Mouse (Mus musculus) ES-Bruce4 (cell line): ENCODE measurements at regions not wholly inside any gene's neighbourhood (a gene's known extent, or its start where the extent isn't known, plus 50 kb on each side); places are given as distances from the start of the nearest gene placed in this dataset.

Source experiments
- H3K27ac ChIP-seq: 2 replicates; pipeline ENCODE4 v1.5.1; 2012; ENCODE audit warnings: low read length, inconsistent platforms; ENCODE audit not compliant: insufficient read depth
- H3K27me3 ChIP-seq: 2 replicates; pipeline ENCODE4 v1.6.1; 2012; ENCODE audit warnings: mild to moderate bottlenecking, low read length, inconsistent platforms; ENCODE audit not compliant: control insufficient read depth, poor library complexity, insufficient read depth, severe bottlenecking
- H3K36me3 ChIP-seq: 2 replicates; pipeline ENCODE4 v1.6.1; 2012; ENCODE audit warnings: inconsistent platforms, mild to moderate bottlenecking, low read length, moderate library complexity; ENCODE audit not compliant: control insufficient read depth, poor library complexity, insufficient read depth, severe bottlenecking
- H3K4me1 ChIP-seq: one replicate; pipeline ENCODE4 v1.8.1; 2011; ENCODE audit warnings: low read length; ENCODE audit not compliant: control insufficient read depth, insufficient read depth
- H3K4me3 ChIP-seq: 2 replicates; pipeline ENCODE4 v1.5.1; 2011; ENCODE audit warnings: low read depth, mild to moderate bottlenecking, low read length
- H3K9ac ChIP-seq: 2 replicates; pipeline ENCODE4 v1.6.1; 2012; ENCODE audit warnings: low read depth, mild to moderate bottlenecking, inconsistent platforms; ENCODE audit not compliant: poor library complexity, severe bottlenecking
- H3K9me3 ChIP-seq: replicated peaks from 2 replicates; pipeline ENCODE4 v1.6.1; 2012; ENCODE audit warnings: mild to moderate bottlenecking, low read length, inconsistent platforms; ENCODE audit not compliant: control insufficient read depth, poor library complexity, insufficient read depth, severe bottlenecking
- CTCF ChIP-seq: IDR thresholded peaks from one replicate; pipeline ENCODE4 v1.8.1; 2011; ENCODE audit warnings: low read depth, low read length
- EP300 ChIP-seq: IDR thresholded peaks from 2 replicates; pipeline ENCODE4 v1.6.1; 2011; ENCODE audit warnings: low read depth, low read length; ENCODE audit not compliant: insufficient read depth
- POLR2A ChIP-seq: IDR thresholded peaks from one replicate; pipeline ENCODE4 v1.8.1; 2011; ENCODE audit warnings: low read length; ENCODE audit not compliant: insufficient read depth

- no peaks in the 10 kb centered on the region for H3K4me1 ChIP-seq
- no peaks in the 10 kb centered on the region; the same call in 1 of the 2 replicates for H3K27me3 ChIP-seq
- H3K36me3 ChIP-seq, result no peaks in the 10 kb centered on the region
- H3K4me3 ChIP-seq, result no peak overlapping the region
- H3K9ac ChIP-seq, result no peak overlapping the region
- 0 out of 2 replicates have a peak, but pooled peaks cover 3% of the 10 kb centered on the region for H3K9me3 ChIP-seq
- TF ChIP-seq POLR2A, result no peak
- no peak for TF ChIP-seq EP300
- no peak for TF ChIP-seq CTCF
- no peak overlapping the region for H3K27ac ChIP-seq
Measured at GRCm38 (mm10) chr1:137227098-137227485, 266.8 kb upstream of the Nr5a2 start.

GRCm38 (mm10) chr1:137226479-137227097, 266.3 kb upstream of the Nr5a2 start:
- Histone ChIP-seq H3K4me1 (no peaks in the 10 kb centered on the region), H3K9ac (no peak overlapping the region), H3K4me3 (no peak overlapping the region), H3K27me3 (no peaks in the 10 kb centered on the region; the same call in 1 of the 2 replicates), H3K9me3 (0 out of 2 replicates have a peak, but pooled peaks cover 3% of the 10 kb centered on the region), H3K27ac (no peak overlapping the region), H3K36me3 (no peaks in the 10 kb centered on the region)
- TF ChIP-seq POLR2A (no peak), CTCF (peak; percentile 32), EP300 (no peak)

- Histone ChIP-seq H3K36me3 (no peaks in the 10 kb centered on the region), H3K4me1 (no peaks in the 10 kb centered on the region), H3K9me3 (0 out of 2 replicates have a peak, but pooled peaks cover 3% of the 10 kb centered on the region), H3K27ac (no peak overlapping the region), H3K27me3 (no peaks in the 10 kb centered on the region; the same call in 1 of the 2 replicates), H3K4me3 (no peak overlapping the region), H3K9ac (no peak overlapping the region)
- TF ChIP-seq CTCF, result peak; percentile 29
- TF ChIP-seq EP300, result no peak
Measured at GRCm38 (mm10) chr1:137225418-137225817, 265.2 kb upstream of the Nr5a2 start.

- Histone ChIP-seq H3K9ac (no peak overlapping the region), H3K36me3 (no peaks in the 10 kb centered on the region), H3K9me3 (0 out of 2 replicates have a peak, but pooled peaks cover 3% of the 10 kb centered on the region), H3K4me3 (no peak overlapping the region), H3K27me3 (no peaks in the 10 kb centered on the region), H3K4me1 (no peaks in the 10 kb centered on the region), H3K27ac (no peak overlapping the region)
- TF ChIP-seq CTCF, result no peak
- no peak for TF ChIP-seq EP300
- no peak for TF ChIP-seq POLR2A
Measured at GRCm38 (mm10) chr1:137223052-137223451, 262.8 kb upstream of the Nr5a2 start.

- no peaks in the 10 kb centered on the region for H3K36me3 ChIP-seq
- H3K27me3 ChIP-seq, result no peaks in the 10 kb centered on the region
- no peak overlapping the region for H3K27ac ChIP-seq
- H3K9me3 ChIP-seq, result no peaks in the 10 kb centered on the region
- no peak overlapping the region for H3K9ac ChIP-seq
- no peak overlapping the region for H3K4me3 ChIP-seq
- H3K4me1 ChIP-seq, result no peaks in the 10 kb centered on the region
- TF ChIP-seq POLR2A (no peak), CTCF (no peak), EP300 (no peak)
Measured at GRCm38 (mm10) chr1:137221087-137222057, 261.1 kb upstream of the Nr5a2 start.
